Comparison of ENCODE assay signal across 27 mouse cellular contexts in the genomic region with DNA sequence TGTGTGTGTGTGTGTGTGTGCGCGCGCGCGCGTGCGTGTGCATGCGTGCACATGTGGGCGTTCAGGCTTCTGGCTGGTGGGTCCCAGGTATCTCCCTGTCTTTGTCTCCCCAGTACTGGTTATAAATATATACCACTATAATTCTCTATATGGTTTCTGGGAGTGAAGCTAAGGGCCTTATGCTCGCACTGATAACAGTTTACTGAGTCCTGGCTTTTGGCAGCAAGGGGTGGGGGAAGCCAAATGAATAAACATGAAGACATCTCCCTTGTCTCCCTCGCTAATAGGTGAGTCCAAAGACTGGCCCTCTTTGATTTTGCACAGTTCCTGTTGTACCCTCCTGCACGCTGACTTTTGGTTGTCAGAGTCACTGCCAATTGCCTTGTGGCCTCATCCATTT. TPM values are rescaled to one million over a fixed set of nuclear protein-coding genes. Genes with fewer than 3 reads are reported as not detected.
"Had no signal": no experiment of that assay in that cellular context is flagged by ENCODE, and none has a peak within 500 bp of the region (broad histone marks: within the 10 kb centered on the region; RNA-seq: fewer than 3 reads in every experiment).

No protein-coding gene starts in this region.

- H3K4me1 ChIP-seq: heart, embryonic 10.5 days; heart, embryonic 12.5 days; hindbrain, embryonic 12.5 days; kidney, embryonic 15.5 days; limb, embryonic 13.5 days; limb, embryonic 15.5 days; liver, embryonic 13.5 days had no signal

- H3K27me3 ChIP-seq: hindbrain, embryonic 12.5 days; liver, embryonic 13.5 days had no signal

- H3K4me2 ChIP-seq: heart, embryonic 12.5 days; hindbrain, embryonic 12.5 days; hindbrain, embryonic 14.5 days; kidney, embryonic 15.5 days; limb, embryonic 13.5 days; limb, embryonic 15.5 days; liver, embryonic 13.5 days had no signal

- H3K4me3 ChIP-seq: gastrocnemius, adult 2 months; heart, embryonic 10.5 days; heart, embryonic 12.5 days; hindbrain, embryonic 10.5 days; hindbrain, embryonic 12.5 days; kidney, embryonic 15.5 days; limb, embryonic 13.5 days; limb, embryonic 15.5 days; liver, embryonic 13.5 days had no signal

- H3K9ac ChIP-seq: heart, embryonic 12.5 days; hindbrain, embryonic 12.5 days; hindbrain, embryonic 14.5 days; kidney, embryonic 15.5 days; limb, embryonic 13.5 days; limb, embryonic 15.5 days; liver, embryonic 13.5 days had no signal

- H3K36me3 ChIP-seq: heart, embryonic 10.5 days; heart, embryonic 12.5 days; kidney, embryonic 15.5 days; limb, embryonic 13.5 days; limb, embryonic 15.5 days; liver, embryonic 13.5 days had no signal

- H3K9me3 ChIP-seq: heart, embryonic 10.5 days; heart, embryonic 12.5 days; hindbrain, embryonic 10.5 days; hindbrain, embryonic 12.5 days; kidney, embryonic 15.5 days; limb, embryonic 13.5 days; limb, embryonic 15.5 days; liver, embryonic 13.5 days had no signal

- DNase-seq: gastrocnemius, adult 2 months; gastrocnemius, postnatal 10 days; gastrocnemius, postnatal 25 days; heart, adult 18-20 months; heart, postnatal 10 days; heart, postnatal 4 days; kidney, adult 11 months; kidney, adult 2 months; kidney, adult 9 months; kidney, postnatal 14 days; kidney, postnatal 36 days; layer of hippocampus, adult 9-11 months; layer of hippocampus, postnatal 36 days; left cerebral cortex, postnatal 4 days; liver, embryonic 13.5 days had no signal

- H3K27ac ChIP-seq: gastrocnemius, adult 2 months; heart, embryonic 10.5 days; hindbrain, embryonic 10.5 days; hindbrain, embryonic 12.5 days; hindbrain, embryonic 14.5 days; hindbrain, postnatal 0 days; kidney, embryonic 15.5 days; kidney, postnatal 0 days; limb, embryonic 13.5 days; limb, embryonic 15.5 days; liver, embryonic 13.5 days had no signal

- ATAC-seq: hindbrain, postnatal 0 days; intestine, embryonic 16.5 days had no signal

RNA-seq across cellular contexts. Expression of a gene that starts 32.2 kb away (rescaled TPM):
- total RNA-seq: granulocyte monocyte progenitor cell, adult 5-6 weeks had no signal
